Mouse (Mus musculus) thymus, postnatal 0 days (tissue): ENCODE results near the gene Adh1. TPM values are rescaled to one million over a fixed set of nuclear protein-coding genes. Genes with fewer than 3 reads are reported as not detected.

Experiments
- DNase-seq: peaks from one replicate; pipeline ENCODE4 v3.0.0-alpha.2; 2015; ENCODE audit warnings: low spot score
- polyA plus RNA-seq: library from polyadenylated mRNA; unstranded; fragments of >200 nt; fragmentation: Nextera tagmentation; extraction: Ambion mirVana; gene quantifications from 2 replicates; pipeline ENCODE4 v1.2.1, GENCODE M21; 2015

The Adh1 gene
- polyA plus RNA-seq, 1 experiment from 2014 or later: 6.9 TPM

GRCm38 (mm10) chr3:138336104-138336754 is 75.4 kb downstream of the Adh1 start:
- no peak for DNase-seq

Other genes with a start within 250 kb of the Adh1 start
- gene 1110002E22Rik, start 195.9 kb upstream of the Adh1 start, polyA plus RNA-seq: 0.10 and 0.14 TPM in 2 replicates
- gene Gm5105, start 193.6 kb upstream of the Adh1 start, polyA plus RNA-seq: not detected in 2 replicates
- 9.5 and 10.4 TPM in 2 replicates for gene Trmt10a, start 117.5 kb upstream of the Adh1 start, polyA plus RNA-seq
- 8.6 and 9.9 TPM in 2 replicates for gene Mttp, start 116.0 kb upstream of the Adh1 start, polyA plus RNA-seq
- not detected in 2 replicates for gene 4930579F01Rik, start 67.2 kb upstream of the Adh1 start, polyA plus RNA-seq
- 0.18 and 0.44 TPM in 2 replicates for gene Adh7, start 43.2 kb upstream of the Adh1 start, polyA plus RNA-seq
- gene Adh6a, start 52.3 kb downstream of the Adh1 start, polyA plus RNA-seq: 0.40 and 0.46 TPM in 2 replicates
- gene Adh6b, start 80.8 kb downstream of the Adh1 start, polyA plus RNA-seq: 0.14 and 0.36 TPM in 2 replicates
- gene Adh4, start 154.5 kb downstream of the Adh1 start, polyA plus RNA-seq: not detected in 2 replicates
- 201 and 206 TPM in 2 replicates for gene Adh5, start 182.1 kb downstream of the Adh1 start, polyA plus RNA-seq
- gene Metap1, start 228.5 kb downstream of the Adh1 start, polyA plus RNA-seq: 32.8 and 36.3 TPM in 2 replicates